Mouse (Mus musculus): ENCODE measurements around the gene Iqch.

DNA sequence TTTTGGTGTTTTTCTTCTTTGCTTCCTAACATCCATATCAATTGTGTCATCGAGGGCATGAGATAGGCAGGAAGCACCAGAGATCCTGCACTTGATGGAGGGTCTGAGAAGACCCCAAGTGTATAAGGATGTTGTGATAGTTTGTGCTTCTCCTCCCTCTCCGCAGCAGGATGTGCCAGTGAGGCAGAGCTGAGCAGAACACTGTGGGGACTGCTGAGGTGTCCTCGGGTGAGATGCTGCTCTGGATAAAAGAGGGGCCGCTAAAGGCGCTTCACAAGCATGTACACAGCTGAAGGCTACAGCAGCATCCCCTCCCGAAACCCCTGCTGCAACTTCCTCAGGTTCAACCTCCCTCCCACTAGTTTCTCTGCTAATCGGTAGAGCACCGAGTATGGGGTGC is 95.2 kb downstream of the Iqch start:
- TF ChIP-seq CTCF (IDR thresholded peaks at IDR 0.05; ENCODE audit: low read depth) = no peak
- no peak for TF ChIP-seq EP300 (IDR thresholded peaks at IDR 0.05; ENCODE audit: low read depth)

Data from liver, postnatal 0 days (tissue).